Mouse (Mus musculus) right cerebral cortex, adult 18-20 months (tissue): ENCODE measurements at regions not wholly inside any gene's neighbourhood (a gene's known extent, or its start where the extent isn't known, plus 50 kb on each side); places are given as distances from the start of the nearest gene placed in this dataset.

Source experiments
- DNase-seq: peaks from one replicate; pipeline ENCODE4 v3.0.0; 2022; ENCODE audit warnings: mixed read lengths

- DNase-seq: no peak
These were observed 209.6 kb upstream of the Nrg3 start for GRCm38 (mm10) chr14:39682306-39683000.

GRCm38 (mm10) chr14:39678228-39678627 lies 205.3 kb upstream of the Nrg3 start:
- DNase-seq: peak; percentile 20

- DNase-seq: peak; percentile 34
These were observed 204.7 kb upstream of the Nrg3 start for GRCm38 (mm10) chr14:39677556-39677955.

GRCm38 (mm10) chr14:39638776-39639175 lies 165.9 kb upstream of the Nrg3 start:
- DNase-seq: no peak
